Mouse (Mus musculus) liver, postnatal 0 days (tissue): ENCODE measurements around the gene Sirt4. TPM values are rescaled to one million over a fixed set of nuclear protein-coding genes. Genes with fewer than 3 reads are reported as not detected.
A peak's percentile ranks its signal among the peaks of the same experiment; 100 is the strongest.

Source experiments
- ATAC-seq: fragments of 200-750 bp; cut with Nextera tagmentation; 2 replicates; pipeline ENCODE4 v1.8.0; 2017; ENCODE audit warnings: mild to moderate bottlenecking, moderate library complexity
- DNase-seq: peaks from one replicate; pipeline ENCODE4 v3.0.0-alpha.2; 2016
- H3K27ac ChIP-seq: fragments of 300-500 bp; sonication (generic); 2 replicates; pipeline ENCODE4 v1.5.1; 2014; ENCODE audit warnings: antibody characterized with exemption, moderate library complexity, mild to moderate bottlenecking, low read depth
- H3K27me3 ChIP-seq: fragments of 300-500 bp; sonication (generic); 2 replicates; pipeline ENCODE4 v1.6.1; 2014; ENCODE audit warnings: low read length, control low read depth, mixed read lengths; ENCODE audit not compliant: insufficient read depth
- H3K36me3 ChIP-seq: fragments of 300-500 bp; sonication (generic); replicated peaks from 2 replicates; pipeline ENCODE4 v1.6.1; 2014; ENCODE audit warnings: mild to moderate bottlenecking, control low read depth, low read length, moderate library complexity, mixed read lengths; ENCODE audit not compliant: insufficient read depth
- H3K4me1 ChIP-seq: fragments of 300-500 bp; sonication (generic); 2 replicates; pipeline ENCODE4 v1.6.1; 2014; ENCODE audit warnings: antibody characterized with exemption, mild to moderate bottlenecking, control low read depth; ENCODE audit not compliant: insufficient read depth
- H3K4me2 ChIP-seq: fragments of 300-500 bp; sonication (generic); 2 replicates; pipeline ENCODE4 v1.6.1; 2014; ENCODE audit warnings: low read depth, mild to moderate bottlenecking, low read length, moderate library complexity, mixed read lengths
- H3K4me3 ChIP-seq: fragments of 300-500 bp; sonication (generic); 2 replicates; pipeline ENCODE4 v1.5.1; 2014; ENCODE audit warnings: low read depth, low read length
- H3K9ac ChIP-seq: fragments of 300-500 bp; sonication (generic); replicated peaks from 2 replicates; pipeline ENCODE4 v1.6.1; 2014; ENCODE audit warnings: mild to moderate bottlenecking, moderate library complexity
- H3K9me3 ChIP-seq: fragments of 300-500 bp; sonication (generic); 2 replicates; pipeline ENCODE4 v1.6.1; 2016; ENCODE audit warnings: mild to moderate bottlenecking, control low read depth, low read length, mixed read lengths
- CTCF ChIP-seq: sonication (generic); IDR thresholded peaks from 2 replicates; pipeline ENCODE4 v1.5.1; 2016; ENCODE audit warnings: antibody characterized with exemption, low read depth
- EP300 ChIP-seq: IDR thresholded peaks from 2 replicates; pipeline ENCODE4 v1.6.1; 2016; ENCODE audit warnings: antibody characterized with exemption, low read depth, mild to moderate bottlenecking
- WGBS: fragments of 180-500 bp; shearing (Covaris S2); extraction: QIAGEN DNeasy Blood & Tissue Kit; methylation state at CpG from one replicate; pipeline ENCODE4 v1.1.7; 2014; ENCODE audit not compliant: insufficient replicate concordance; 5-methylcytosine and 5-hydroxymethylcytosine counted together
- polyA plus RNA-seq: library from polyadenylated mRNA; unstranded; fragments of >200 nt; fragmentation: Nextera tagmentation; extraction: Ambion mirVana; gene quantifications from 2 replicates; pipeline ENCODE4 v1.2.1, GENCODE M21; 2015

Gene Sirt4
- polyA plus RNA-seq: 3.5 and 3.9 TPM in 2 replicates

DNA sequence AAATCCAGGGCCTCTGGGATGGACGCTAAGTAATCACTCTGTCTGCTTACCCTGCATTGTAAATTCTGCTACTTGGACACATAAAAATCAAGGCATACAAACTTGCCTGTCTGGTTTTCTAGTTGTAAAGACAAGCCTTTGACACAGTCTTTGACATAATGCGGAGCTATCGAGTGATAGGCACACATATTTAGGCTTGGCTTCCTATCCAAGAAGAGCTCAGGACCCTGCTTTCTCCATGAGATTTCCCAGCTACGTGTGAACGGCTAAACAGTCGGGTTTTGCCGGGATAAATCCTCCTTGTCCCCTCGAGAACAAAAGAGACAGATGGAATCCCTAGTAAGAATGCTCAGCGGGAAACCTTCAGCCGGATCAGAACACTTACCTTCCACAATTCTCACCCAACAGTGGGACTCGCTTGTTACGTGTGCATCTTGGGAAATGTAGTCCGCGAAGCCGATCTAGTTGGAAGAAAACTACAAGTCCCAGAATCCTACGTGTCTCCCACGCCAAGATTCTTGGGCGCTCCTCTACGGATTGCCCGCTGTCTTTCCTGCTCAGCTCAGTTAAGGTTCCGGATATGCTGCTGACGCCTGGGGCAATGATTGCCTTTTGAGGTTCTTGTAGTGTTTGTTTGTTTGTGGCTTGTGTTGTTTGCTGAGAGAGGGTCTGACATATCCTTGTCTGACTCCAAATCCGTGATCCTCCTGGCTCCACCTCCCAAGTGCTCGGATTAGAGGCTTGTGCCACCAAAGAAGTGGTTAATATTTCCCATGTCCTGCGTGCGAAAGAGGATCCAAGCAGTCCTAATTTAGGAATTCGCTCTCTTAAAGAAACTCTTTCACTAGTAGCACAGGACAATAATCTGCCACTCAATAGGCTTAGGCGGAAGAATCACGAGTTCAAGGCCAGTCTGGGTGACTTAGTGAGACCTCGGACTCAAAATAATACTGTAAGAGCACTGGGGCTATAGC is at the start of gene Sirt4:
TSS of gene Sirt4 (minus strand) at position 779 of the 974 bp plus-strand sequence.
- H3K4me2 ChIP-seq: peak within 1 kb of the TSS; percentile 64
- H3K9me3 ChIP-seq: no peaks in the 10 kb centered on the region
- DNase-seq (peak; percentile 83), ATAC-seq (peak; percentile 86)
- H3K36me3 ChIP-seq: no peaks in the 10 kb centered on the region
- H3K4me1 ChIP-seq: peaks cover 13% of the 10 kb centered on the region
- TF ChIP-seq CTCF (no peak), EP300 (no peak)
- peak within 1 kb of the TSS; percentile 28 for H3K4me3 ChIP-seq
- H3K9ac ChIP-seq: peak within 1 kb of the TSS; percentile 35
- 6% methylated on average over 30 of the region's 30 CpGs for WGBS
- H3K27ac ChIP-seq: peak within 1 kb of the TSS; percentile 23
- no peaks in the 10 kb centered on the region for H3K27me3 ChIP-seq

DNA sequence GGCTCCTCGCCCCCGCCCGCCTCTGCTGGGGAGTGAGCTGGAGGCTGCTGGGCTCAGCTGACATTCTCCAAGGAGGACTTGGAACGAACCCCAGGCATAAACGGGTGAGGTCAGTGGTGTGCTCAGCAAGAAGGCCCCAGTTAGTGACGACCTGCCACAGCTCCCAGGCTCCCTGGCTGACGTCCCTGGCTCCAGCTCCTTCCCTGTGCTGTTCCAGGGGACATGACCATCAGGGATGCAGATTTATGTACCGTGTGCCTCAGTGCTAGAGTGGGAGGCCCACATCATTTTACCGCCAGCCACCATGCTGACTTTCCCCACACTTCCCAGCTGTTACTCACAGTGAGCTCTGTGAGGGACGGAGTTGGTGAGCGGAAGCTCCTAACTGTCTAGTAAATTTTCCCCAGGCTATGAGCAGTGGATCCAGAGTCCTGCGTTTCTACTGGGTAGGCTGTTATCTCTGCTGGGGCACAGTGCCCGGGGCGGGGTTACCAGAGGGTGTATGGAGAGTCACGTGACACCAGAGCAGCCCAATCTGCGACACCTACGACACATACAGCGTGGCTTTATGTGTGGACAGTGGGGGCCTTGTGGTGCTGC is 47.2 kb upstream of the Sirt4 start:
- DNase-seq: peak; percentile 82
- Histone ChIP-seq H3K4me3 (no peak overlapping the region), H3K27ac (peak overlapping the region; percentile 82), H3K9ac (peak overlapping the region; percentile 32; the same call in 1 of the 2 replicates), H3K4me2 (peak overlapping the region; percentile 50), H3K4me1 (peaks cover 79% of the 10 kb centered on the region), H3K27me3 (no peaks in the 10 kb centered on the region), H3K9me3 (no peaks in the 10 kb centered on the region), H3K36me3 (peaks cover 4% of the 10 kb centered on the region; the same call in 1 of the 2 replicates)
- TF ChIP-seq CTCF (no peak), EP300 (no peak)
- peak; percentile 82 for ATAC-seq
- 30% methylated on average over 18 of the region's 18 CpGs for WGBS

DNA sequence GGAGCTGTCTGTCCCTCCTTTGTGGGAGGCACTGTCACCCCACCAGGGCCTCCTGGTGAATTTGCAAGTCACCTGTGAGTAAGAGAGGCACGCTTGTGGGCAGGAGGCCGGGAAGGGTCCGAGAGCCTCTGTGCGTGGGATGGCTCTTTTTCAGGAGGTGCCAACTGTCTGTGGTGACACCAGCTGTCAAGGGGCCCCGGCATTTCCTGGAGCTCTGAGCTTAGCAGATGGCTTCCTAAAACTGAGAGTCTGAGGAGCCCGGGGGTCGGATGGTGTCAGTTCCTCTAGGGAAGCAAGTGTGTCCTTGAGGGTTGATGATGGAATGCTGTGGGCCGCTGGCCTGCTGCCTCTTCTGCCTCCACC is 45.9 kb upstream of the Sirt4 start:
- H3K4me1 ChIP-seq: peaks cover 75% of the 10 kb centered on the region
- no peaks in the 10 kb centered on the region for H3K9me3 ChIP-seq
- no peak overlapping the region for H3K9ac ChIP-seq
- H3K27ac ChIP-seq: peak overlapping the region; percentile 82
- ATAC-seq: peak; percentile 5; the same call in 1 of the 2 replicates
- 0 out of 2 replicates have a peak, but pooled peaks have one; percentile 29 for TF ChIP-seq EP300
- TF ChIP-seq CTCF: no peak
- H3K27me3 ChIP-seq: no peaks in the 10 kb centered on the region
- no peak overlapping the region for H3K4me3 ChIP-seq
- H3K4me2 ChIP-seq: peak overlapping the region; percentile 46
- peak; percentile 55 for DNase-seq
- 25% methylated on average over 8 of the region's 8 CpGs for WGBS
- H3K36me3 ChIP-seq: peaks cover 11% of the 10 kb centered on the region; the same call in 1 of the 2 replicates

GRCm38 (mm10) chr5:115529742-115530446 is 45.4 kb upstream of the Sirt4 start:
- 34% methylated on average over 7 of the region's 7 CpGs for WGBS
- H3K27me3 ChIP-seq: no peaks in the 10 kb centered on the region

GRCm38 (mm10) chr5:115529364-115529741 is 44.8 kb upstream of the Sirt4 start:
- ATAC-seq (no peak), DNase-seq (no peak)
- no peaks in the 10 kb centered on the region for H3K27me3 ChIP-seq
- peak overlapping the region; percentile 36 for H3K4me2 ChIP-seq
- 36% methylated on average over 8 of the region's 8 CpGs for whole genome bisulfite sequencing
- no peak overlapping the region for H3K4me3 ChIP-seq
- no peaks in the 10 kb centered on the region for H3K9me3 ChIP-seq
- peaks cover 73% of the 10 kb centered on the region for H3K4me1 ChIP-seq
- peaks cover 16% of the 10 kb centered on the region; the same call in 1 of the 2 replicates for H3K36me3 ChIP-seq
- TF ChIP-seq EP300: no peak
- no peak for TF ChIP-seq CTCF
- peak overlapping the region; percentile 82 for H3K27ac ChIP-seq
- H3K9ac ChIP-seq: 0 out of 2 replicates have a peak overlapping the region, but pooled peaks have one; percentile 3

More at GRCm38 (mm10) chr5:115529742-115530446, 45.4 kb upstream of the Sirt4 start:
- no peak overlapping the region for H3K4me3 ChIP-seq
- H3K36me3 ChIP-seq: peaks cover 16% of the 10 kb centered on the region; the same call in 1 of the 2 replicates
- H3K27ac ChIP-seq: peak overlapping the region; percentile 82
- peaks cover 75% of the 10 kb centered on the region for H3K4me1 ChIP-seq
- ATAC-seq (peak; percentile 14; the same call in 1 of the 2 replicates), DNase-seq (peak; percentile 25)
- H3K9me3 ChIP-seq: no peaks in the 10 kb centered on the region
- peak overlapping the region; percentile 46 for H3K4me2 ChIP-seq
- H3K9ac ChIP-seq: 0 out of 2 replicates have a peak overlapping the region, but pooled peaks have one; percentile 3
- TF ChIP-seq EP300: no peak
- TF ChIP-seq CTCF: no peak
